Mouse (Mus musculus) liver, embryonic 15.5 days (tissue): ENCODE results near the gene Wrap73. TPM values are rescaled to one million over a fixed set of nuclear protein-coding genes. Genes with fewer than 3 reads are reported as not detected.

Source experiments
- ATAC-seq: fragments of 200-750 bp; cut with Nextera tagmentation; 2 replicates; pipeline ENCODE4 v1.8.0; 2017; ENCODE audit warnings: moderate number of reproducible peaks, mild to moderate bottlenecking, moderate library complexity; ENCODE audit not compliant: insufficient read depth
- H3K27ac ChIP-seq: fragments of 300-500 bp; sonication (generic); replicated peaks from 2 replicates; pipeline ENCODE4 v1.5.1; 2015; ENCODE audit warnings: mild to moderate bottlenecking, inconsistent platforms
- H3K27me3 ChIP-seq: fragments of 300-500 bp; sonication (generic); 2 replicates; pipeline ENCODE4 v1.6.1; 2015; ENCODE audit warnings: mild to moderate bottlenecking, inconsistent platforms
- H3K36me3 ChIP-seq: fragments of 300-500 bp; sonication (generic); replicated peaks from 2 replicates; pipeline ENCODE4 v1.6.1; 2015; ENCODE audit warnings: moderate library complexity, mild to moderate bottlenecking, inconsistent platforms
- H3K4me1 ChIP-seq: fragments of 300-500 bp; sonication (generic); replicated peaks from 2 replicates; pipeline ENCODE4 v1.6.1; 2015; ENCODE audit warnings: inconsistent platforms
- H3K4me2 ChIP-seq: fragments of 300-500 bp; sonication (generic); 2 replicates; pipeline ENCODE4 v1.6.1; 2015; ENCODE audit warnings: moderate library complexity, mild to moderate bottlenecking, inconsistent platforms
- H3K4me3 ChIP-seq: fragments of 300-500 bp; sonication (generic); replicated peaks from 2 replicates; pipeline ENCODE4 v1.5.1; 2015; ENCODE audit warnings: mild to moderate bottlenecking, inconsistent platforms
- H3K9ac ChIP-seq: fragments of 300-500 bp; sonication (generic); 2 replicates; pipeline ENCODE4 v1.6.1; 2015; ENCODE audit warnings: moderate library complexity, mild to moderate bottlenecking, inconsistent platforms
- H3K9me3 ChIP-seq: fragments of 300-500 bp; sonication (generic); replicated peaks from 2 replicates; pipeline ENCODE4 v1.6.1; 2016; ENCODE audit warnings: inconsistent platforms
- WGBS: fragments of 180-500 bp; shearing (Covaris S2); methylation state at CpG from one replicate; pipeline ENCODE4 v1.1.7; 2015; ENCODE audit warnings: mixed read lengths; ENCODE audit not compliant: insufficient replicate concordance; 5-methylcytosine and 5-hydroxymethylcytosine counted together
- polyA plus RNA-seq: library from polyadenylated mRNA; unstranded; fragments of >200 nt; fragmentation: Nextera tagmentation; extraction: Ambion mirVana; gene quantifications from 2 replicates; pipeline ENCODE4 v1.2.1, GENCODE M21; 2015

Wrap73 gene
- polyA plus RNA-seq, 1 experiment from 2014 or later = 26.8 TPM

DNA sequence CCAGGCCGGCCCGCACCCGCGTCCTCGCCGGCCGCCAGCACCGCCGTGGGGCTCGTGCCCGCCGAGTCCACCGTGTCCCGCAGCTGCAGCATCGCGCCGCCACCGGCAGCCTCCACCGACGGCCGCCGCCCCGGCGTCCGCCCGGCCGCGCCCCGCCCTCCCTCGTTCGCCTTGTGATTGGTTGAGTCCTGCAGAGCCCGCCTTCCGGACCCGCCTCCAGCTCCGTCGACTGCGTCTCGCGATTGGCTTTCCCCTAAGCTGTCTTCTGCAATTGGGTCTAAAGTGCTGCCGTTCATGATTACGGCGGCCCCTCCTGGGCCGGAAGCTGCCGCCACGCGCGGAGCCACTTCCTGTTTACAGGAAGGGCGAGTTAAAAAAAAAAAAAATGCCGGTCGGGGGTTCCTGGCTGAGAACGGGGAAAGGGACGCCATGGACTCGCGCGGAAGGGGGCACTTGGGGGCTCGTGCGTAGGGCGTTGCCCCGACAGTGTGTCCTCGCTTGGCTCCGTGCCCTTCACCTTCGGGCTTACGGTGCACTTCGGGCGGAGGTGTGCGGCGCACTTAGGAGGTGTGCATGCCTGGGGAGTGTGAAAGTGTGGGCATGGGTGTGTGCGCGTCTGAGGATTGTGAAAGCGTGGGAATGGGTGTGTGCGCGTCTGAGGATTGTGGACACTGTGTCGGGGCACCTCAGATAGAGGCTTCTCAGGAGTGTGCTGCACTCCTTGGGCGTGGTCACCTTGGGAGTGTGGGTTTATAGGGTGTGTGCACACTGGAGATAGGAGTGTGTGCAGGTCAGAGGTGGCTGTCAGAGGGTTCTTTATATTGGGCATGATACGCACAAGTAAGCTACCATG is 18.6 kb downstream of the Wrap73 start, which contains the start of gene Tprgl:
TSS of gene Tprgl (minus strand) at position 129 of the 853 bp plus-strand sequence.
- H3K9ac ChIP-seq = peak within 1 kb of the TSS; percentile 86
- peaks cover 52% of the 10 kb centered on the region for H3K4me1 ChIP-seq
- peak within 1 kb of the TSS; percentile 87 for H3K4me3 ChIP-seq
- peaks cover 32% of the 10 kb centered on the region for H3K36me3 ChIP-seq
- peak; percentile 93 for ATAC-seq
- peak within 1 kb of the TSS; percentile 92 for H3K4me2 ChIP-seq
- H3K27ac ChIP-seq = peak within 1 kb of the TSS; percentile 100
- no peaks in the 10 kb centered on the region for H3K27me3 ChIP-seq
- H3K9me3 ChIP-seq = no peaks in the 10 kb centered on the region
- 1% methylated on average over 75 of the region's 75 CpGs for WGBS

DNA sequence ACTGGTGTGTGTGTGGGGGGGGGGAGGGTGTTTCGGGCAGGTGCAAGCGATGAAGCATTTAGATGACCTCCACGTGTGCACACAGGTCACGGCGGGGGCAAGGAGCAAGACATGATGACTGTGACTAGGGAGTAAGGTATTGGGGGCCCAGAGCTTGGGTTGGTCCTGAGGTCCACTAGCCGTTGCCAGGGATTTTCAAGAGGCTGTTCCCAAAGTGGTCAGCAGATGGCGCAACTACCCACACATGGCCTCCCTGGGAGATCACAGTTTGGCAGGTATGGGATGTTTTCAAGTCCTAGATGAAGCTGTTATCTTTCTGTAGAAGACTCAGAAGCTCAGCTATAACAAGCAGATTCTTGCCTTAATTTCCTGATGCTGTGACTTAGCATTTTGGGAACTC is 21.1 kb downstream of the Wrap73 start:
- Histone ChIP-seq H3K9me3 (no peaks in the 10 kb centered on the region), H3K4me1 (peaks cover 44% of the 10 kb centered on the region), H3K27ac (peak overlapping the region; percentile 100; the same call in 1 of the 2 replicates), H3K36me3 (peaks cover 7% of the 10 kb centered on the region), H3K9ac (no peak overlapping the region), H3K4me2 (no peak overlapping the region), H3K27me3 (peaks cover 20% of the 10 kb centered on the region), H3K4me3 (no peak overlapping the region)
- no peak for ATAC-seq
- 16% methylated on average over 7 of the region's 7 CpGs for WGBS

DNA sequence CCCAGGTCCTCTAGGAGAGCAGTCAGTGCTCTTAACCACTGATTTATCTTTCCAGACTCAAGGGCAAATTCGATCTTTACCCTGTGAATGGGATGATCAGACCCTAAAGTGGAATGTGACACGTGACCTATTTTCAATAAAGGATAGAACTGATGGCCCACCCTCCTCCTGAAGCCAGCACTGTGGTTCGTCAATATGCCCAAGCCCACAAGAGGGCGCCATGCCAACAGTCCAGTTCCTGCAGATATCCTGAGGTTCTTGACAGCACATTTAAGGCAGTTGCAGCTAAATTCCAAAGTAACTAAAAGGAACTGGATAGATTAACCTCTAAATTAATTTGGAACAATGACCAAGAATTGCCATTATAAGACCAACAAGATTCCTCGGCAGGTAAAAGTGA is 24.9 kb downstream of the Wrap73 start:
- Histone ChIP-seq H3K36me3 (no peaks in the 10 kb centered on the region), H3K27ac (no peak overlapping the region), H3K9ac (no peak overlapping the region), H3K9me3 (no peaks in the 10 kb centered on the region), H3K4me2 (no peak overlapping the region), H3K27me3 (peaks cover 58% of the 10 kb centered on the region), H3K4me1 (peaks cover 22% of the 10 kb centered on the region), H3K4me3 (no peak overlapping the region)
- WGBS = 21% methylated on average over 5 of the region's 5 CpGs
- ATAC-seq = no peak

DNA sequence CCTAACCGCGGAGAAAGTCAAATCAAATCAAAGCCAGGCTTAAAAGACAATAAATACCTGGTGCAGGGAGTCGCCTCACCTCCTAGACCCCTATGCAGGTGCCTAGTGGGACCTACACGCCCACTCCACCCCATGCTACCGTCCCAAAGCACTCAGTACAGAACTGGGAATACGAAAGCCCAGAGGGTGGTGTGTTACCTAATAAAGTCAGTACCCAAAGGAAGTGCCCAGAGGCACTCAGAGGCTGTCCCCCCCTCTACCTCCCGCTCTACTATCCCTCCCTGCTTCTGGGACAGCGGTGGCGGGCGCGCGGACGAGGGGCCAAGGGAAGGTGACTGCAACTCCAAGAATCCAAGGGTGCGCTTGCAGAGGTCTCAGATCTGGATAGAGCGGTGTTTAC is 27.8 kb downstream of the Wrap73 start:
- no peak for ATAC-seq
- no peaks in the 10 kb centered on the region for H3K36me3 ChIP-seq
- no peaks in the 10 kb centered on the region for H3K9me3 ChIP-seq
- H3K4me2 ChIP-seq = peak overlapping the region; percentile 60
- H3K9ac ChIP-seq = no peak overlapping the region
- 4% methylated on average over 15 of the region's 15 CpGs for WGBS
- peaks cover 3% of the 10 kb centered on the region for H3K4me1 ChIP-seq
- H3K4me3 ChIP-seq = peak overlapping the region; percentile 40
- H3K27ac ChIP-seq = no peak overlapping the region
- peaks cover 81% of the 10 kb centered on the region for H3K27me3 ChIP-seq

DNA sequence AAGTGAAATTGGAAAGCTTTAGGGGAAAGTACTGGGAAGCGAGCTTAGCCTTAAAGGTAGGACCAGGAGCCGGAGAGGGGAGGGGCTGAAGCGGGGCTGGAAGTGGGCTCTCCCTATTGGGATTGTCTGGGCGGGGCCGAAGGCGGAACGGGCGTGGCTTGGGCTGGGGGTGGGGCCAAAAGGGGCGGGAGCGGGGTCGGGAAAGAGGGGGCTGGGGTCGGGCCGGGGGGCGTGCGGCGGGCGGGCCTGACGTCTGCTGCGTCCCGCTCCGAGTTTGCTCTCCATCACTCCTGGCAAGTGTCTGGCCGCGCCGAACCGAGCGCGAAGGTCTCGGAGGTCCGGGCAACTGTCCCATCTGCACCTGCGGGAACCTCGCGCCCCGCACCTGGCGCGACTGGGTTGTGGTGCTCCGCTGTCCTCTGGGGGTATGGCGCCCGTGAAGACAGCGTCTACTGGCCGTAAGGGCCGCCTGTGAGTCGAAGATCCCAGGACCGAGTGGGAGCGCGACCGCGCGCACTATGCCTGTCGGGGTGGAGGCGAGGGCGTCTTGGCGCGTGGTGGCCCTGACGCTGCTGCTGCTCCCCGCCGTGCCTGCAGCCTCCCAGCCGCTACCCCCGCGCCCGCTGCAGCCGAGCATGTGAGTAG is 28.5 kb downstream of the Wrap73 start, which contains the start of gene Megf6:
TSS of gene Megf6 (plus strand) at position 225 of the 645 bp plus-strand sequence.
- peaks cover 81% of the 10 kb centered on the region for H3K27me3 ChIP-seq
- peaks cover 3% of the 10 kb centered on the region for H3K4me1 ChIP-seq
- under 1% methylated on average over 59 of the region's 61 CpGs for WGBS
- ATAC-seq = no peak
- no peaks in the 10 kb centered on the region for H3K9me3 ChIP-seq
- no peaks in the 10 kb centered on the region for H3K36me3 ChIP-seq
- peak within 1 kb of the TSS; percentile 40 for H3K4me3 ChIP-seq
- peak within 1 kb of the TSS; percentile 60 for H3K4me2 ChIP-seq
- no peak within 1 kb of the TSS for H3K9ac ChIP-seq
- H3K27ac ChIP-seq = no peak within 1 kb of the TSS

DNA sequence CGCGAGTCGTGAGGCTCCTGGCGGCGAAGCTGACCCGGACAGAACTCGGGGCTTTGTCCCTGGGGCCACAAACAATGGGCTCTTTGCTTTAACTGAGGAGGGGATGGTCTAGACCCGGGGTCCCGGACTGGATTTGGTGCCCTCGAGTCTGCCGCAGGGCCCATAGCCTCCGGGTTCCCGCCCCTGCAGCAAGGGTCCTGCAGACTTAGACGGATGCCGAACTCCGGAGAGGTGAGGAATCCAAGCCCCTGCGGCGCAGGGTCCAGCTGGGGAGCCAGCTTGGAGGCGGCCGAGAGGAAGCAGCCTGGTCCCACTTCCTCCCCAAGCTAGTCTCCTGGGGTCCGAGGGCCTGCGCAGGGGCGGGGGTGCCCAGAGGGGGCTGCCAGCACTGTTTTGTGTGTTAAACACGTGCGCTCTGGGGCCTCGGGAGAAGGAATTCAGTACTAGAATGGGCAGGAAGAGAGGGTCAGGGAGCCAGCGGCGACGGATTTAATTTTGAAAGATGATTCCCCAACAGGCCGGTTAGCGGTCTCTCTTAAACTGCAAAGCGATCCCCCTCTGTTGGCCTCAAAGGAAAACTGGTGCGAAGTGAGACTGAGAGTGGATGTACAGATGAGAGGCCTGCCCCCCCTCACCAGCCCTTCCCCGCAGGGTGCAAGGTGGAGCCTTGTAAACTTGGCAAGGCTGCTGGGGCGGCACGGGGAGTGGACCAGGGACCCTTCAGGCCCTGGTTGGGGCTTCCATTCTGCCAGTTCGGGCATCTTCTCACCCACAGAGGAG is 29.2 kb downstream of the Wrap73 start:
- peaks cover 76% of the 10 kb centered on the region for H3K27me3 ChIP-seq
- peaks cover 3% of the 10 kb centered on the region for H3K4me1 ChIP-seq
- no peak overlapping the region for H3K9ac ChIP-seq
- peak overlapping the region; percentile 40 for H3K4me3 ChIP-seq
- H3K9me3 ChIP-seq = no peaks in the 10 kb centered on the region
- no peak for ATAC-seq
- H3K27ac ChIP-seq = no peak overlapping the region
- H3K36me3 ChIP-seq = no peaks in the 10 kb centered on the region
- WGBS = 2% methylated on average over 37 of the region's 37 CpGs
- peak overlapping the region; percentile 60 for H3K4me2 ChIP-seq

DNA sequence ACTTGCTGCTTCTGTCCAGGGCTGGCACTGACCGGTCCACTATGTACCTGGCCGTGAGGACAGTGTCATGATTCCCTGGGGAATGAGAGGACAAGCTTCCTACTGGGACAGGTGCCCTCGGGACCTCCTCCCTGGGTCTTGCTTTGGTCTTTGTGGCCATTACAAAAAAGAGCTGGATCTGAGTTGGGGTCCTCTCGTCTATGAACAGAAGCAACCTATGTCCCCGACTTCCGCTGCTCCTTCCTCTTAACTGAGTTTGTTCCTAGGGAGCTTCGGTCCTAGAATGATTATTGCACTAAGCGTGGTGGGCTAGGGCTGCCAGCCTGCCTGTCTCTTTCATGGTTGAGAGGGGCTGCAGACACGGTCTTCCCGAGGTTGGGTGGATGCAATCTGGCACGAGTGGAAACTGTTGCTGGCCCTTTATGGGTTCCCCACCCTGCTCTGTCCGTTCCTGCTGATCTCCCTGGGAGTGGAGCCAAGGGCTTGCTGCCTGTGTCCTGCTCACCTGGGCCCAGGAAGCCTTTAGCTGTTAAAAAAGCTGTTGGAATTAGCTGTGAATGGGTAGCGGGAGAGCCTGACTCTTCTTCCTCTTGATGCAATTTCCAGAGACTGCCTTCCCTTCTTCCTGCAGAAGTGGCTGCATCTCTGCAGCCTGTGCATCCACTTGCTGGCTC is 29.9 kb downstream of the Wrap73 start:
- WGBS = 33% methylated on average over 13 of the region's 13 CpGs
- Histone ChIP-seq H3K36me3 (no peaks in the 10 kb centered on the region), H3K9me3 (no peaks in the 10 kb centered on the region), H3K9ac (no peak overlapping the region), H3K4me2 (no peak overlapping the region), H3K27me3 (peaks cover 70% of the 10 kb centered on the region), H3K4me3 (no peak overlapping the region), H3K4me1 (peaks cover 3% of the 10 kb centered on the region), H3K27ac (no peak overlapping the region)
- no peak for ATAC-seq

DNA sequence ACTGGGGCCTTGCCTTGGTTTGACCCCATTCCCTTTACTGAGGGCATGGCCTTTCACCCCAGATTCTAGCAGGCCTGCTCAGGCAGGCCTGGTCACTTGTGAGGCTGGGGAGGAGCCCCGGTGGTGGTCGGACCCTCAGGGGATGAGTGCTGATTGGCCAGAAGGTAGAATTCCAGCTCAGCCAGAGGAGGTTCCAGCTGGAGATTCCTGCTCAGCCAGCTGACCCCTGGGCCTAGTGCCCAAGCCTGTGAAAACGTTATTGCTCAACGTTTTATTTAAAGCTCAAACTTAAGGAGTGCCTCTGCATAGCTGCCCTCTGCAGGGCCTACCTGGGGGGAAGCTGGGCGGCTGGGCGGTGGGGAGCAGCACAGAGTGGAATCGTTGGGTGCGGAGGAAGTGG is 35.1 kb downstream of the Wrap73 start:
- Histone ChIP-seq H3K27me3 (peaks cover 23% of the 10 kb centered on the region), H3K4me2 (no peak overlapping the region), H3K9me3 (no peaks in the 10 kb centered on the region), H3K27ac (no peak overlapping the region), H3K4me1 (no peaks in the 10 kb centered on the region), H3K4me3 (no peak overlapping the region), H3K9ac (no peak overlapping the region), H3K36me3 (no peaks in the 10 kb centered on the region)
- no peak for ATAC-seq
- WGBS = 57% methylated on average over 8 of the region's 8 CpGs

DNA sequence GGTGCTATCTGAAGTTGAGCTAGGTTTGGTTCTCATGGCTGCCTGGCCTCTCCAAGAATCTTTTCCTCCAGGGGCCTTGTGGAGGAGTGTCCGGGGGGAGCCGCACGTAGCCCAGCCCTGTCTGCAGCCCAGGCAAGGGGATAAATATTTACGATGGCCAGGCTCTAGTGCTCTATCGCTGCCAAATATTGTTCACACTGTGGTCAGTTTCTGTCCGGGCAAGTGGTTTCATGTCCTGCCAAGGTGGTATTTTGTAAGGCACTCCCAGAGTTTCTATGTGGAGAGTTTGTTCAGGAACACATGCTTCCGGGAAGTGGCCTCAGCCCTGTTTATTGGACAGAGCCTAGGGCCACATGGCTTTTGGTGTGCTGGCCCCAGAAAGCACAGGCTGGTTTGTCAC is 38.8 kb downstream of the Wrap73 start:
- ATAC-seq = no peak
- H3K27me3 ChIP-seq = peaks cover 5% of the 10 kb centered on the region
- no peak overlapping the region for H3K9ac ChIP-seq
- WGBS = 73% methylated on average over 7 of the region's 7 CpGs
- H3K4me2 ChIP-seq = no peak overlapping the region
- H3K9me3 ChIP-seq = no peaks in the 10 kb centered on the region
- no peaks in the 10 kb centered on the region for H3K36me3 ChIP-seq
- H3K4me3 ChIP-seq = no peak overlapping the region
- no peaks in the 10 kb centered on the region for H3K4me1 ChIP-seq
- H3K27ac ChIP-seq = no peak overlapping the region

DNA sequence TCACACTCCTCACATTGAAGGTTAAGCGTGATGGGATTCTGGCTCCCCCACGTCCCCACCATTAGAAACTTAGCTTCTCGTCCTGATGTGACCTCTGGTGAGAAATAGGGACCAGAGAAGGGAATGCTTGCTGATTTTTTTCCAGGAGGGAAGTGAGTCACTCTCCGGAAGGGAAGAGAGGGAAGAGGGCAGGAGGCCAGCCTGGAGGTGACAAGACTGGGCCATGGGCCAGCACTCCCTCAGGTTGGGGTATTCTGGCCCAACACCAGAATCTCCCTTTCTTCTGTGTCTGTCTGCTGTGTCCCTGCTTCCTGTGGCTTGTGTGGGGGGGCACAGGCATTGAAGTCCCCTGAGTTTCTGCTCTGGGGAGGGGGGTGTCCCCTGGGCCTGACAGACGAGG is 41.4 kb downstream of the Wrap73 start:
- Histone ChIP-seq H3K4me3 (no peak overlapping the region), H3K4me2 (no peak overlapping the region), H3K36me3 (no peaks in the 10 kb centered on the region), H3K27me3 (peaks cover 10% of the 10 kb centered on the region), H3K4me1 (no peaks in the 10 kb centered on the region), H3K9ac (no peak overlapping the region), H3K27ac (no peak overlapping the region), H3K9me3 (no peaks in the 10 kb centered on the region)
- 59% methylated on average over 5 of the region's 5 CpGs for WGBS
- no peak for ATAC-seq
